8 mouse cellular contexts compared by ENCODE assay signal in the genomic region with DNA sequence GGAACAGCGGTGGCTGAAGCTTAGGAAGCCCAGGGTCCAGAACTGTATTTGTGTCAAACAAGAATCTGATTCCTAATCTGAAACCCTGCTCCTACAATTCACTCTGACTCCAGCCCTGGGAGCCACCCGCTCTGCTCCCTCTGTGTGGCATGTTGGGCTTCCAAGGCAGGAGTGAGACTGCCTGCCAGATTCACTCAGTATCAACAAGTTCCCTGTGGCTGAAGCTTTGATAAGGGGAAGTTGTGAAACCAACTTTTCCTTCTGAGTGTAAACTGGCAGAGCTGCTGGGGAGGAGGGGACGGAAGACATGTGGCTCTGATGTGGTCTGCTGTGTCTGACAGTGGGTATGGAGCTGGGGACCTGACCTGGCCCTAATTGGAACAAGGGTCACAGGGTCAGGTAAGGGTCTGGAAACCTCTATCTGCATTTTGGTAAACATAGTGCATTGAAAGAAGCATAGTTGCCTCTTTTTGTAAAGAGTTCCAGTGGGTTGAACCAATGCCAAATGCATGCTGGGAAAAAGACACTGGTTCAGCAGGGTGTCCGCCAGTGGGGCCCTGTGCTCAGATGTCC.
DNase-seq lines count a peak whose midpoint lies in the region; ATAC-seq and TF ChIP-seq lines count a peak whose summit lies in the region.

No protein-coding gene starts in this region.

- TF ChIP-seq EP300 in liver, postnatal 0 days (IDR thresholded peaks at IDR 0.05; ENCODE audit: low read depth) = no peak

- H3K9me3 ChIP-seq in forebrain, embryonic 12.5 days = no peaks in the 10 kb centered on the region
- H3K9me3 ChIP-seq in forebrain, embryonic 16.5 days (ENCODE audit: control insufficient read depth, low read length) = no peaks in the 10 kb centered on the region
- no peaks in the 10 kb centered on the region for H3K9me3 ChIP-seq in liver, postnatal 0 days (ENCODE audit: low read length)
- no peaks in the 10 kb centered on the region for H3K9me3 ChIP-seq in midbrain, embryonic 16.5 days (replicated peaks; ENCODE audit: control insufficient read depth, low read length, poor library complexity, severe bottlenecking)

- no peak overlapping the region for H3K9ac ChIP-seq in forebrain, embryonic 12.5 days
- no peak overlapping the region for H3K9ac ChIP-seq in forebrain, embryonic 16.5 days (replicated peaks; ENCODE audit: low read depth, low read length)
- no peak overlapping the region for H3K9ac ChIP-seq in liver, postnatal 0 days (replicated peaks)
- H3K9ac ChIP-seq in midbrain, embryonic 16.5 days (ENCODE audit: low read depth, low read length) = no peak overlapping the region

- H3K4me3 ChIP-seq in forebrain, embryonic 12.5 days (replicated peaks) = no peak overlapping the region
- H3K4me3 ChIP-seq in forebrain, embryonic 16.5 days (replicated peaks; ENCODE audit: low read length) = no peak overlapping the region
- no peak overlapping the region for H3K4me3 ChIP-seq in liver, postnatal 0 days (ENCODE audit: low read depth, low read length)
- H3K4me3 ChIP-seq in midbrain, embryonic 16.5 days (ENCODE audit: low read depth, low read length) = no peak overlapping the region

- H3K36me3 ChIP-seq in forebrain, embryonic 12.5 days (replicated peaks) = no peaks in the 10 kb centered on the region; the same call in 1 of the 2 replicates
- H3K36me3 ChIP-seq in forebrain, embryonic 16.5 days (ENCODE audit: control insufficient read depth, insufficient read depth) = no peaks in the 10 kb centered on the region
- peaks cover 4% of the 10 kb centered on the region; the same call in 1 of the 2 replicates for H3K36me3 ChIP-seq in liver, postnatal 0 days (replicated peaks; ENCODE audit: insufficient read depth, low read length)
- H3K36me3 ChIP-seq in midbrain, embryonic 16.5 days (ENCODE audit: control insufficient read depth, insufficient read depth, low read length) = no peaks in the 10 kb centered on the region

- no peaks in the 10 kb centered on the region for H3K27me3 ChIP-seq in forebrain, embryonic 12.5 days
- H3K27me3 ChIP-seq in forebrain, embryonic 16.5 days (replicated peaks; ENCODE audit: control insufficient read depth, insufficient read depth, low read length) = no peaks in the 10 kb centered on the region
- H3K27me3 ChIP-seq in liver, postnatal 0 days (ENCODE audit: insufficient read depth, low read length) = no peaks in the 10 kb centered on the region
- H3K27me3 ChIP-seq in midbrain, embryonic 16.5 days (ENCODE audit: control insufficient read depth, insufficient read depth, low read depth, low read length) = no peaks in the 10 kb centered on the region

- H3K4me1 ChIP-seq in forebrain, embryonic 12.5 days = no peaks in the 10 kb centered on the region; the same call in 1 of the 2 replicates
- peaks cover 8% of the 10 kb centered on the region for H3K4me1 ChIP-seq in forebrain, embryonic 16.5 days (replicated peaks; ENCODE audit: control insufficient read depth, insufficient read depth, low read length)
- H3K4me1 ChIP-seq in liver, postnatal 0 days (ENCODE audit: insufficient read depth) = peaks cover 8% of the 10 kb centered on the region
- no peaks in the 10 kb centered on the region for H3K4me1 ChIP-seq in midbrain, embryonic 16.5 days (ENCODE audit: control insufficient read depth, insufficient read depth, low read length)

- no peak for ATAC-seq in forebrain, embryonic 12.5 days (ENCODE audit: low FRiP score)
- ATAC-seq in forebrain, embryonic 16.5 days = no peak
- ATAC-seq in liver, postnatal 0 days = peak; percentile 27; the same call in 1 of the 2 replicates
- ATAC-seq in megakaryocyte-erythroid progenitor cell, adult 5-6 weeks (replicated peaks; ENCODE audit: low FRiP score, low TSS enrichment, poor library complexity, severe bottlenecking) = no peak
- no peak for ATAC-seq in midbrain, embryonic 16.5 days

- 90% methylated on average over 4 of the region's 4 CpGs for WGBS in forebrain, embryonic 12.5 days
- 78% methylated on average over 4 of the region's 4 CpGs for WGBS in forebrain, embryonic 16.5 days
- 62% methylated on average over 4 of the region's 4 CpGs for whole genome bisulfite sequencing in liver, postnatal 0 days (ENCODE audit: insufficient replicate concordance)
- WGBS in midbrain, embryonic 16.5 days = 84% methylated on average over 4 of the region's 4 CpGs

- no peak overlapping the region for H3K4me2 ChIP-seq in forebrain, embryonic 12.5 days
- no peak overlapping the region for H3K4me2 ChIP-seq in forebrain, embryonic 16.5 days (ENCODE audit: low read length)
- no peak overlapping the region for H3K4me2 ChIP-seq in liver, postnatal 0 days (ENCODE audit: low read depth, low read length)
- no peak overlapping the region for H3K4me2 ChIP-seq in midbrain, embryonic 16.5 days (ENCODE audit: low read length)

- 0 out of 2 replicates have a peak overlapping the region, but pooled peaks have one; percentile 3 for H3K27ac ChIP-seq in forebrain, embryonic 12.5 days
- no peak overlapping the region for H3K27ac ChIP-seq in forebrain, embryonic 16.5 days (ENCODE audit: low read length)
- 0 out of 2 replicates have a peak overlapping the region, but pooled peaks have one; percentile 34 for H3K27ac ChIP-seq in liver, postnatal 0 days (ENCODE audit: low read depth)
- no peak overlapping the region for H3K27ac ChIP-seq in midbrain, embryonic 16.5 days (ENCODE audit: low read length)

- no peak for TF ChIP-seq CTCF in liver, postnatal 0 days (IDR thresholded peaks at IDR 0.05; ENCODE audit: low read depth)

- DNase-seq in thymus, postnatal 0 days (ENCODE audit: low spot score) = peak; percentile 9
- no peak for DNase-seq in thymus, postnatal 25 days
- DNase-seq in liver, postnatal 0 days = no peak
- DNase-seq in retina, embryonic 14.5 days (ENCODE audit: low spot score) = no peak

Comparison
In these comparisons a context has a peak if more than half of its experiments do, and no peak if none do; other contexts are left out.
1. H3K27ac ChIP-seq: peak in forebrain, embryonic 12.5 days (single experiment) and liver, postnatal 0 days (single experiment); none in forebrain, embryonic 16.5 days (single experiment) and midbrain, embryonic 16.5 days (single experiment).